Mouse (Mus musculus) ovary, postnatal 10 days (tissue): ENCODE measurements around the gene Pgm2l1.
"Not testable (repeated sequence)": the region's sequence is repeated elsewhere in the genome, so short reads cannot be mapped to it uniquely, and the experiment has no call there.

Source experiments
- DNase-seq: peaks from one replicate; pipeline ENCODE4 v3.0.0; 2022; ENCODE audit warnings: low spot score

The Pgm2l1 gene

GRCm38 (mm10) chr7:100228957-100229356 lies 1.8 kb downstream of the Pgm2l1 start:
- no peak for DNase-seq

GRCm38 (mm10) chr7:100230646-100231045 lies 3.5 kb downstream of the Pgm2l1 start:
- DNase-seq, result no peak

GRCm38 (mm10) chr7:100231661-100232060 lies 4.5 kb downstream of the Pgm2l1 start:
- DNase-seq, result no peak

- no peak for DNase-seq
Measured at GRCm38 (mm10) chr7:100233681-100234080, 6.5 kb downstream of the Pgm2l1 start.

- DNase-seq, result no peak
Measured at GRCm38 (mm10) chr7:100234264-100234885, 7.2 kb downstream of the Pgm2l1 start.

GRCm38 (mm10) chr7:100238271-100238670 lies 11.1 kb downstream of the Pgm2l1 start:
- no peak for DNase-seq

GRCm38 (mm10) chr7:100240601-100241000 lies 13.4 kb downstream of the Pgm2l1 start:
- no peak for DNase-seq

- DNase-seq, result no peak
Measured at GRCm38 (mm10) chr7:100243007-100243406, 15.8 kb downstream of the Pgm2l1 start.

GRCm38 (mm10) chr7:100244225-100244624 lies 17.0 kb downstream of the Pgm2l1 start:
- DNase-seq, result no peak

- DNase-seq, result no peak
Measured at GRCm38 (mm10) chr7:100245176-100245575, 18.0 kb downstream of the Pgm2l1 start.

- no peak for DNase-seq
Measured at GRCm38 (mm10) chr7:100250667-100251066, 23.5 kb downstream of the Pgm2l1 start.

GRCm38 (mm10) chr7:100262350-100262749 lies 35.2 kb downstream of the Pgm2l1 start:
- DNase-seq, result no peak

- DNase-seq, result not testable (repeated sequence)
Measured at GRCm38 (mm10) chr7:100264934-100265333, 37.7 kb downstream of the Pgm2l1 start.

- DNase-seq, result no peak
Measured at GRCm38 (mm10) chr7:100272369-100272768, 45.2 kb downstream of the Pgm2l1 start.

- DNase-seq, result no peak
Measured at GRCm38 (mm10) chr7:100274507-100274906, 47.3 kb downstream of the Pgm2l1 start.

GRCm38 (mm10) chr7:100276397-100276796 lies 49.2 kb downstream of the Pgm2l1 start:
- no peak for DNase-seq

GRCm38 (mm10) chr7:100279803-100280202 lies 52.6 kb downstream of the Pgm2l1 start:
- no peak for DNase-seq

GRCm38 (mm10) chr7:100281596-100281995 lies 54.4 kb downstream of the Pgm2l1 start:
- DNase-seq, result no peak

GRCm38 (mm10) chr7:100283298-100283697 lies 56.1 kb downstream of the Pgm2l1 start:
- DNase-seq, result no peak

- no peak for DNase-seq
Measured at GRCm38 (mm10) chr7:100285383-100285782, 58.2 kb downstream of the Pgm2l1 start, which contains the start of gene P4ha3. Gene P4ha3 (plus strand): TSS chr7:100285520.

GRCm38 (mm10) chr7:100287748-100288578 lies 60.8 kb downstream of the Pgm2l1 start:
- no peak for DNase-seq

- DNase-seq, result no peak
Measured at GRCm38 (mm10) chr7:100288622-100289021, 61.4 kb downstream of the Pgm2l1 start.

GRCm38 (mm10) chr7:100293546-100293945 lies 66.4 kb downstream of the Pgm2l1 start:
- no peak for DNase-seq
